Mouse (Mus musculus) embryonic facial prominence, embryonic 10.5 days (tissue): ENCODE results near the gene Mroh8. TPM values are rescaled to one million over a fixed set of nuclear protein-coding genes. Genes with fewer than 3 reads are reported as not detected.
A peak's percentile ranks its signal among the peaks of the same experiment; 100 is the strongest.
"Not testable (repeated sequence)": the region's sequence is repeated elsewhere in the genome, so short reads cannot be mapped to it uniquely, and the experiment has no call there.

Experiments used
- DNase-seq: peaks from one replicate; pipeline ENCODE4 v3.0.0-alpha.2; 2017; ENCODE audit warnings: low spot score
- H3K27ac ChIP-seq: fragments of 300-500 bp; sonication (generic); replicated peaks from 2 replicates; pipeline ENCODE4 v1.5.1; 2016; ENCODE audit warnings: mild to moderate bottlenecking
- H3K27me3 ChIP-seq: fragments of 300-500 bp; sonication (generic); replicated peaks from 2 replicates; pipeline ENCODE4 v1.6.1; 2016; ENCODE audit warnings: low read depth, mild to moderate bottlenecking; ENCODE audit not compliant: poor library complexity, severe bottlenecking
- H3K36me3 ChIP-seq: fragments of 300-500 bp; sonication (generic); replicated peaks from 2 replicates; pipeline ENCODE4 v1.6.1; 2016; ENCODE audit warnings: mild to moderate bottlenecking, moderate library complexity
- H3K4me1 ChIP-seq: fragments of 300-500 bp; sonication (generic); 2 replicates; pipeline ENCODE4 v1.6.1; 2016
- H3K4me3 ChIP-seq: fragments of 300-500 bp; sonication (generic); 2 replicates; pipeline ENCODE4 v1.5.1; 2016; ENCODE audit warnings: mild to moderate bottlenecking, moderate library complexity
- H3K9me3 ChIP-seq: fragments of 300-500 bp; sonication (generic); 2 replicates; pipeline ENCODE4 v1.6.1; 2016; ENCODE audit warnings: mild to moderate bottlenecking
- WGBS: fragments of 180-500 bp; shearing (Covaris S2); methylation state at CpG from one replicate; pipeline ENCODE4 v1.1.7; 2016; 5-methylcytosine and 5-hydroxymethylcytosine counted together
- polyA plus RNA-seq: library from polyadenylated mRNA; unstranded; fragments of >200 nt; fragmentation: Nextera tagmentation; extraction: Ambion mirVana; gene quantifications from 2 replicates; pipeline ENCODE4 v1.2.1, GENCODE M21; 2016

The Mroh8 gene
- polyA plus RNA-seq, 1 experiment from 2014 or later = 1.0 TPM

GRCm38 (mm10) chr2:157278717-157279415, 483 bp downstream of the Mroh8 start, which contains the start of gene Rpn2:
Rpn2 (plus strand) TSS chr2:157279017.
- Histone ChIP-seq H3K27me3 (no peaks in the 10 kb centered on the region), H3K27ac (peak within 1 kb of the TSS; percentile 99), H3K36me3 (peaks cover 32% of the 10 kb centered on the region), H3K4me3 (peak within 1 kb of the TSS; percentile 99), H3K9me3 (no peaks in the 10 kb centered on the region), H3K4me1 (peaks cover 20% of the 10 kb centered on the region)
- peak; percentile 98 for DNase-seq
- WGBS = under 1% methylated on average over 64 of the region's 64 CpGs

DNA sequence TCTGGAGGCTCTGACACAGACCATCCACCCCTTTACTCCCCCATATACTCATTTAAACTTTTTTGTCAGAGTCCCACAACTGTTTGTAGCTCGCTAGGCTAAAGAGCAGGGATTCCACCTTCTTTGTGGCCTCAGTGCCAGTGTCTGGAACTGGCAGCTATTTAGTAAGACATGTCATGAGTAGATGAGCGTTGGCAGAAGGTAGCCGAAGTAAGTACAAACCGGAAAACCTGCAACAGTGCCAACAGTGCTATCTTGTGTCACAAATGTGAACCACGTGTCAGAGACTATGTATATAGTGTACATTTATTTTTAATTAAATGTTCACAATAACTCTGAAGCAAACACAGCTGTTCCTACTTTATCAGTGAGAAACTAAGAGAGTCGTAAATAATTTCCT, 15.5 kb downstream of the Mroh8 start:
- H3K4me3 ChIP-seq = no peak overlapping the region
- H3K4me1 ChIP-seq = no peaks in the 10 kb centered on the region
- no peak overlapping the region for H3K27ac ChIP-seq
- DNase-seq = no peak
- no peaks in the 10 kb centered on the region for H3K27me3 ChIP-seq
- H3K9me3 ChIP-seq = no peaks in the 10 kb centered on the region
- 77% methylated on average over 6 of the region's 6 CpGs for WGBS
- no peaks in the 10 kb centered on the region for H3K36me3 ChIP-seq

GRCm38 (mm10) chr2:157263101-157263500, 16.2 kb downstream of the Mroh8 start:
- Histone ChIP-seq H3K9me3 (no peaks in the 10 kb centered on the region), H3K4me1 (no peaks in the 10 kb centered on the region), H3K4me3 (no peak overlapping the region), H3K27me3 (no peaks in the 10 kb centered on the region), H3K36me3 (no peaks in the 10 kb centered on the region), H3K27ac (no peak overlapping the region)
- no peak for DNase-seq
- 92% methylated on average over 1 of the region's 1 CpGs for WGBS

DNA sequence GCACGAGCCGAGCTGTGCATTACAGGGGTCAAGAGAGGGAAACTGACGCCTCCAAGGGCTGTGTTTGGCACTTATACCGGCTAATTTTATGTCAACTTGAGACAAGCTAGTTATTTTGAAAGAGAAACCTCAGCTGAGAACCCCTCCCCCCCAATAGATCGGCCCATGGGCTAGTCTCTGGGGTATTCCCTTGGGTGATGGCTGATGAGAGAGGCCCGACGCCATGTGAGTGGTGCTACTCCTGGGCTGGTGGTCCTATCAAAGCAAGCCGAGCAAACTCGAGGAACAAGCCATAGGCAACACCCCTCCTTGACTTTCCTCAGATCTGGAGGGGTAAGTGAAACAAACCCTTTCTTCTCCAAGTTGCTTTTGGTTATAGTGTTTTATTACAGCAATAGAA, 16.8 kb downstream of the Mroh8 start:
- H3K36me3 ChIP-seq = no peaks in the 10 kb centered on the region
- 68% methylated on average over 9 of the region's 9 CpGs for WGBS
- no peak overlapping the region for H3K27ac ChIP-seq
- no peak overlapping the region for H3K4me3 ChIP-seq
- H3K4me1 ChIP-seq = no peaks in the 10 kb centered on the region
- H3K9me3 ChIP-seq = no peaks in the 10 kb centered on the region
- DNase-seq = no peak
- no peaks in the 10 kb centered on the region for H3K27me3 ChIP-seq

- Histone ChIP-seq H3K27me3 (no peaks in the 10 kb centered on the region), H3K36me3 (no peaks in the 10 kb centered on the region), H3K4me1 (no peaks in the 10 kb centered on the region), H3K4me3 (no peak overlapping the region), H3K27ac (no peak overlapping the region), H3K9me3 (no peaks in the 10 kb centered on the region)
- WGBS = 88% methylated on average over 5 of the region's 5 CpGs
- no peak for DNase-seq
Measured at GRCm38 (mm10) chr2:157261930-157262329, 17.4 kb downstream of the Mroh8 start.

DNA sequence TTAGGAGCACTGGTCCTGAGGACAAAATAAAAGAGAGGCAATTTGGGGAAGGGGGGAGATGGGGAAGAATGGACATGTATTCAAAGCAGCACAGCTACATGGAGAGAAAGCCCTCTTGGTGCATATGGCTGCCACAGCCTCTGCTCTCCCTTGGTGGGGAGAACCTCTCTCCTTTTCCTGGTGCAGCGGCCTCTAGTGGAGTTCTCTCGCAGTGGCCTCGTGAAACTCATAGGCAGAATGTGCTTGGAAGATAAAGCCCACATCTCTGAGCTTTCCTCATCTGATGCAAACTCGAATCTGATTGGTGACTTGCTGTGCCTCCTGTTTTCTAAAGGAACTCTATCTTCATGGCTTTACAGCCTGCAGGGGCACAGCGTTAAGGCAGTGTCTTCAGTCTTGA, 19.6 kb downstream of the Mroh8 start:
- Histone ChIP-seq H3K9me3 (no peaks in the 10 kb centered on the region), H3K36me3 (no peaks in the 10 kb centered on the region), H3K27me3 (no peaks in the 10 kb centered on the region), H3K27ac (no peak overlapping the region), H3K4me3 (no peak overlapping the region), H3K4me1 (no peaks in the 10 kb centered on the region)
- WGBS = 6% methylated on average over 5 of the region's 5 CpGs
- DNase-seq = peak; percentile 66

- peak overlapping the region; percentile 16; the same call in 1 of the 2 replicates for H3K27ac ChIP-seq
- H3K27me3 ChIP-seq = no peaks in the 10 kb centered on the region
- no peak overlapping the region for H3K4me3 ChIP-seq
- peak; percentile 14 for DNase-seq
- no peaks in the 10 kb centered on the region for H3K9me3 ChIP-seq
- H3K36me3 ChIP-seq = no peaks in the 10 kb centered on the region
- peaks cover 11% of the 10 kb centered on the region for H3K4me1 ChIP-seq
Measured at GRCm38 (mm10) chr2:157248111-157248510, 31.2 kb downstream of the Mroh8 start.

DNA sequence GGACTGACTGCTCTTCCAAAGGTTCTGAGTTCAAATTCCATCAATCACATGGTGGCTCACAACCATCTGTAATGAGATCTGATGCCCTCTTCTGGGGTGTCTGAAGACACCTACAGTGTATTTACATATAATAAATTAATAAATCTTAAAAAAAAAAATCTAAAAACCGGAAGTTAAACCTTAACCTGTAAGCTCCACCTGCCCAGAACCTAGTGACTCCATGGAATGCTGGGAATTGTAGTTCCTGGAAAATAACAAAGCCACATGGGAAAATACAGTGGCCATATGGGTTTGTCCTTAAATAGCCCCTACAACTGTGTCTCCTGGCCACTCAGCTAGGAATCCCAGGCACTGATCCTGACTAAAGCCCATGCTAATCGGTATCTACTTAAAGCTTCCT, 33.7 kb downstream of the Mroh8 start:
- peaks cover 11% of the 10 kb centered on the region for H3K4me1 ChIP-seq
- H3K36me3 ChIP-seq = no peaks in the 10 kb centered on the region
- DNase-seq = no peak
- no peaks in the 10 kb centered on the region for H3K27me3 ChIP-seq
- no peak overlapping the region for H3K27ac ChIP-seq
- H3K4me3 ChIP-seq = no peak overlapping the region
- 72% methylated on average over 2 of the region's 2 CpGs for WGBS
- H3K9me3 ChIP-seq = no peaks in the 10 kb centered on the region

DNA sequence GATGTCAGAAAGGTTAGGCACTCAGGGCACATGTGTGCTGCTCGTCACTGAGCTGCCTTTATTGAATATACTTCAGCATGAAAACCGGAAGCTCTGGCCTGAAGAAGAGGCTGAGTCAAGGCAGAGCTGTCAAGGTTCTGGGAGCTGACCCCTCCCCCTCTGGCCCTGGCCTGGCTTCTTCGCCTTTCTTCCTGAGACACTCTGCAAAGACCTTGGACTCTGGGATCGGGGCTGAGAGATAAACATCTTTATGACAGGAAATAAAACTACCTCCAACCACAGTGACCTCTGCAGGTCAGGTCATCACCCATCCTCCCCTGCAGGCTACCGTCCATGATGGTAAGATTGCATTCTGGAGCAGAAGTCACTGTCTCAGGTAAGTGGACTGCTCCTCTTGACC, 34.3 kb downstream of the Mroh8 start:
- 55% methylated on average over 5 of the region's 5 CpGs for WGBS
- peaks cover 11% of the 10 kb centered on the region for H3K4me1 ChIP-seq
- H3K36me3 ChIP-seq = no peaks in the 10 kb centered on the region
- H3K27ac ChIP-seq = no peak overlapping the region
- no peaks in the 10 kb centered on the region for H3K27me3 ChIP-seq
- DNase-seq = no peak
- H3K4me3 ChIP-seq = no peak overlapping the region
- no peaks in the 10 kb centered on the region for H3K9me3 ChIP-seq

GRCm38 (mm10) chr2:157235946-157236345, 43.4 kb downstream of the Mroh8 start:
- no peak overlapping the region for H3K4me3 ChIP-seq
- H3K9me3 ChIP-seq = no peaks in the 10 kb centered on the region
- no peak for DNase-seq
- H3K27ac ChIP-seq = no peak overlapping the region
- no peaks in the 10 kb centered on the region for H3K36me3 ChIP-seq
- H3K4me1 ChIP-seq = no peaks in the 10 kb centered on the region
- no peaks in the 10 kb centered on the region for H3K27me3 ChIP-seq
- 90% methylated on average over 8 of the region's 8 CpGs for WGBS

GRCm38 (mm10) chr2:157221916-157222315, 57.4 kb downstream of the Mroh8 start:
- not testable (repeated sequence) for DNase-seq

DNA sequence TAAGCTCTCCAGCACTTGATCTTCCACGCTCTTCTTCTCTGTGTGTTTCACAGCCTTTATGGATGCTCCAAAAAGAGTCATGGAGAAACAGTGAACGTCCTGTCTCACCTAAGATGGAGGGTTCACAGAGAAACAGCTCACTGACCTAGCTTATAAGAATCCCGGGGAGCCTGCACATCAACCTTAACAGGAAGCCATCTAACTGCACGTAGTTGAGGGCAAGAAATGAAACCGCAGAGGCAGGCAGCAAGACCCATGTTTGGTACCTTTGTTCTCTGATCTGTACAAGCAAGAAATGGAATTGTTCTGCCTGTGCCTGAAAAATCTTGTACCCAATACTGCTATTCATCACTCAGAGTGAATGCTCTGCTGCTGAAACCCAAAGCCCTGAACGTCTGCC, 59.2 kb downstream of the Mroh8 start:
- no peak for DNase-seq
- 79% methylated on average over 6 of the region's 6 CpGs for WGBS
- H3K9me3 ChIP-seq = no peaks in the 10 kb centered on the region
- no peaks in the 10 kb centered on the region for H3K36me3 ChIP-seq
- H3K4me3 ChIP-seq = no peak overlapping the region
- H3K27ac ChIP-seq = no peak overlapping the region
- H3K4me1 ChIP-seq = no peaks in the 10 kb centered on the region
- H3K27me3 ChIP-seq = no peaks in the 10 kb centered on the region

More at GRCm38 (mm10) chr2:157221916-157222315, 57.4 kb downstream of the Mroh8 start:
- H3K36me3 ChIP-seq, H3K4me3 ChIP-seq, H3K27ac ChIP-seq, H3K4me1 ChIP-seq, H3K27me3 ChIP-seq, H3K9me3 ChIP-seq: not testable (repeated sequence)
- 80% methylated on average over 3 of the region's 3 CpGs for WGBS

DNA sequence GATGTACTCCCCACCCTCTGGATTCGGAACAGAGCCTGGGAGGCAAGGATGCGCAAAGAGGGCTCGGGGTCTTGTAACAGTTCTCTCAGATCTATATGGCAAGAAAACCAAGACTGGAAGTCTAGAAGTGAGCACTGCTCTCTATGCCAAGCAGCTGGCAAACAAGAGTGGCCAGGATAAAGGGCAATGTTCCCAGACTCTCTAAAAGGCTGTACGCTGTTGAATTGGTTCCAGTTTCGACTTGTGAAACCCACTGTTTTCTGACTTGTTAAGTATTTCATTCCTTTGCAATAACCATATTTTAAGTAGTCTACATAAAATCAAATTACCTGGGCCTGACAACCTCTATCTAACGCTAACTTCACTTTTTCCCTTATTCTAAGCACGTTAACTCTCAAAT, 67.6 kb downstream of the Mroh8 start:
- Histone ChIP-seq H3K4me3 (no peak overlapping the region), H3K9me3 (peaks cover 9% of the 10 kb centered on the region; the same call in 1 of the 2 replicates), H3K27ac (no peak overlapping the region), H3K27me3 (no peaks in the 10 kb centered on the region), H3K36me3 (no peaks in the 10 kb centered on the region), H3K4me1 (no peaks in the 10 kb centered on the region)
- 93% methylated on average over 7 of the region's 7 CpGs for WGBS
- no peak for DNase-seq
